Mouse (Mus musculus) limb, embryonic 15.5 days (tissue): ENCODE measurements around the gene Mxd4. TPM values are rescaled to one million over a fixed set of nuclear protein-coding genes. Genes with fewer than 3 reads are reported as not detected.

ENCODE experiments used
- ATAC-seq: fragments of 200-750 bp; cut with Nextera tagmentation; 2 replicates; pipeline ENCODE4 v1.8.0; 2017; ENCODE audit warnings: low read depth, moderate TSS enrichment; ENCODE audit not compliant: insufficient number of reproducible peaks, low FRiP score, low TSS enrichment
- H3K27ac ChIP-seq: fragments of 300-500 bp; sonication (generic); 2 replicates; pipeline ENCODE4 v1.5.1; 2015; ENCODE audit warnings: moderate library complexity, mild to moderate bottlenecking, inconsistent platforms
- H3K27me3 ChIP-seq: fragments of 300-500 bp; sonication (generic); 2 replicates; pipeline ENCODE4 v1.6.1; 2015; ENCODE audit warnings: inconsistent platforms
- H3K36me3 ChIP-seq: fragments of 300-500 bp; sonication (generic); 2 replicates; pipeline ENCODE4 v1.6.1; 2015; ENCODE audit warnings: inconsistent platforms
- H3K4me1 ChIP-seq: fragments of 300-500 bp; sonication (generic); 2 replicates; pipeline ENCODE4 v1.6.1; 2015; ENCODE audit warnings: inconsistent platforms
- H3K4me2 ChIP-seq: fragments of 300-500 bp; sonication (generic); 2 replicates; pipeline ENCODE4 v1.6.1; 2015; ENCODE audit warnings: mild to moderate bottlenecking, inconsistent platforms
- H3K4me3 ChIP-seq: fragments of 300-500 bp; sonication (generic); 2 replicates; pipeline ENCODE4 v1.5.1; 2015; ENCODE audit warnings: mild to moderate bottlenecking, inconsistent platforms
- H3K9ac ChIP-seq: fragments of 300-500 bp; sonication (generic); 2 replicates; pipeline ENCODE4 v1.6.1; 2015; ENCODE audit warnings: inconsistent platforms
- H3K9me3 ChIP-seq: fragments of 300-500 bp; sonication (generic); 2 replicates; pipeline ENCODE4 v1.6.1; 2016; ENCODE audit warnings: inconsistent platforms
- WGBS: fragments of 180-500 bp; shearing (Covaris S2); methylation state at CpG from one replicate; pipeline ENCODE4 v1.1.7; 2015; 5-methylcytosine and 5-hydroxymethylcytosine counted together
- polyA plus RNA-seq: library from polyadenylated mRNA; unstranded; fragments of >200 nt; fragmentation: Nextera tagmentation; extraction: Ambion mirVana; gene quantifications from 2 replicates; pipeline ENCODE4 v1.2.1, GENCODE M21; 2015

Mxd4 gene
- polyA plus RNA-seq, 1 experiment from 2014 or later, result 42.4 TPM

- 64% methylated on average over 5 of the region's 5 CpGs for WGBS
- no peak overlapping the region for H3K4me3 ChIP-seq
- H3K9me3 ChIP-seq, result no peaks in the 10 kb centered on the region
- H3K36me3 ChIP-seq, result peaks cover 44% of the 10 kb centered on the region
- H3K4me2 ChIP-seq, result no peak overlapping the region
- peaks cover 52% of the 10 kb centered on the region for H3K4me1 ChIP-seq
- H3K27me3 ChIP-seq, result no peaks in the 10 kb centered on the region
- ATAC-seq, result no peak
- H3K27ac ChIP-seq, result no peak overlapping the region
- no peak overlapping the region for H3K9ac ChIP-seq
Measured at GRCm38 (mm10) chr5:34183156-34183880, 4.2 kb downstream of the Mxd4 start.

GRCm38 (mm10) chr5:34182486-34182885 lies 5.0 kb downstream of the Mxd4 start:
- no peak for ATAC-seq
- Histone ChIP-seq H3K4me3 (no peak overlapping the region), H3K27ac (no peak overlapping the region), H3K4me2 (no peak overlapping the region), H3K36me3 (peaks cover 52% of the 10 kb centered on the region), H3K9me3 (no peaks in the 10 kb centered on the region), H3K27me3 (no peaks in the 10 kb centered on the region), H3K4me1 (peaks cover 49% of the 10 kb centered on the region), H3K9ac (no peak overlapping the region)
- WGBS, result 67% methylated on average over 3 of the region's 3 CpGs

GRCm38 (mm10) chr5:34177821-34178220 lies 9.7 kb downstream of the Mxd4 start:
- WGBS, result 92% methylated on average over 4 of the region's 4 CpGs

GRCm38 (mm10) chr5:34177091-34177490 lies 10.4 kb downstream of the Mxd4 start:
- H3K4me1 ChIP-seq, result 0 out of 2 replicates have a peak, but pooled peaks cover 4% of the 10 kb centered on the region
- H3K9ac ChIP-seq, result no peak overlapping the region
- H3K4me2 ChIP-seq, result no peak overlapping the region
- no peak for ATAC-seq
- H3K4me3 ChIP-seq, result no peak overlapping the region
- 89% methylated on average over 2 of the region's 2 CpGs for WGBS
- no peaks in the 10 kb centered on the region for H3K9me3 ChIP-seq
- peaks cover 90% of the 10 kb centered on the region for H3K36me3 ChIP-seq
- H3K27me3 ChIP-seq, result no peaks in the 10 kb centered on the region
- no peak overlapping the region for H3K27ac ChIP-seq

More at GRCm38 (mm10) chr5:34177821-34178220, 9.7 kb downstream of the Mxd4 start:
- no peaks in the 10 kb centered on the region for H3K9me3 ChIP-seq
- peaks cover 93% of the 10 kb centered on the region for H3K36me3 ChIP-seq
- no peak for ATAC-seq
- no peak overlapping the region for H3K4me2 ChIP-seq
- no peaks in the 10 kb centered on the region for H3K27me3 ChIP-seq
- peaks cover 9% of the 10 kb centered on the region for H3K4me1 ChIP-seq
- no peak overlapping the region for H3K27ac ChIP-seq
- H3K9ac ChIP-seq, result no peak overlapping the region
- H3K4me3 ChIP-seq, result no peak overlapping the region

- no peak for ATAC-seq
- WGBS, result 82% methylated on average over 10 of the region's 10 CpGs
- Histone ChIP-seq H3K4me2 (no peak overlapping the region), H3K4me1 (0 out of 2 replicates have a peak, but pooled peaks cover 1% of the 10 kb centered on the region), H3K36me3 (peaks cover 86% of the 10 kb centered on the region), H3K9me3 (no peaks in the 10 kb centered on the region), H3K27ac (no peak overlapping the region), H3K4me3 (no peak overlapping the region), H3K27me3 (no peaks in the 10 kb centered on the region), H3K9ac (no peak overlapping the region)
Measured at GRCm38 (mm10) chr5:34176691-34177090, 10.8 kb downstream of the Mxd4 start.

- no peak overlapping the region for H3K4me2 ChIP-seq
- H3K27ac ChIP-seq, result no peak overlapping the region
- H3K27me3 ChIP-seq, result no peaks in the 10 kb centered on the region
- peaks cover 75% of the 10 kb centered on the region for H3K36me3 ChIP-seq
- no peak overlapping the region for H3K9ac ChIP-seq
- ATAC-seq, result no peak
- WGBS, result 21% methylated on average over 5 of the region's 5 CpGs
- H3K4me3 ChIP-seq, result no peak overlapping the region
- no peaks in the 10 kb centered on the region for H3K9me3 ChIP-seq
- no peaks in the 10 kb centered on the region for H3K4me1 ChIP-seq
Measured at GRCm38 (mm10) chr5:34175403-34175694, 12.2 kb downstream of the Mxd4 start.

- H3K4me3 ChIP-seq, result no peak overlapping the region
- peaks cover 3% of the 10 kb centered on the region; the same call in 1 of the 2 replicates for H3K4me1 ChIP-seq
- WGBS, result 75% methylated on average over 5 of the region's 5 CpGs
- H3K9me3 ChIP-seq, result no peaks in the 10 kb centered on the region
- ATAC-seq, result no peak
- H3K36me3 ChIP-seq, result peaks cover 69% of the 10 kb centered on the region
- H3K4me2 ChIP-seq, result no peak overlapping the region
- no peak overlapping the region for H3K27ac ChIP-seq
- H3K9ac ChIP-seq, result no peak overlapping the region
- H3K27me3 ChIP-seq, result no peaks in the 10 kb centered on the region
Measured at GRCm38 (mm10) chr5:34174550-34175402, 12.7 kb downstream of the Mxd4 start.

- no peak overlapping the region for H3K27ac ChIP-seq
- peaks cover 62% of the 10 kb centered on the region for H3K36me3 ChIP-seq
Measured at GRCm38 (mm10) chr5:34174021-34174420, 13.5 kb downstream of the Mxd4 start.

GRCm38 (mm10) chr5:34170726-34171125 lies 16.8 kb downstream of the Mxd4 start:
- 76% methylated on average over 4 of the region's 4 CpGs for WGBS
- ATAC-seq, result no peak
- Histone ChIP-seq H3K4me3 (no peak overlapping the region), H3K4me1 (peaks cover 8% of the 10 kb centered on the region; the same call in 1 of the 2 replicates), H3K27ac (no peak overlapping the region), H3K9ac (no peak overlapping the region), H3K36me3 (peaks cover 31% of the 10 kb centered on the region), H3K9me3 (no peaks in the 10 kb centered on the region), H3K4me2 (no peak overlapping the region), H3K27me3 (no peaks in the 10 kb centered on the region)

More at GRCm38 (mm10) chr5:34174021-34174420, 13.5 kb downstream of the Mxd4 start:
- Histone ChIP-seq H3K4me2 (no peak overlapping the region), H3K4me3 (no peak overlapping the region), H3K9ac (no peak overlapping the region), H3K27me3 (no peaks in the 10 kb centered on the region), H3K9me3 (no peaks in the 10 kb centered on the region), H3K4me1 (peaks cover 5% of the 10 kb centered on the region; the same call in 1 of the 2 replicates)
- 76% methylated on average over 2 of the region's 2 CpGs for WGBS
- no peak for ATAC-seq

- Histone ChIP-seq H3K4me2 (peak overlapping the region; percentile 61), H3K4me1 (peaks cover 8% of the 10 kb centered on the region; the same call in 1 of the 2 replicates), H3K9me3 (no peaks in the 10 kb centered on the region), H3K36me3 (peaks cover 25% of the 10 kb centered on the region), H3K27ac (peak overlapping the region; percentile 88), H3K4me3 (peak overlapping the region; percentile 80), H3K9ac (peak overlapping the region; percentile 42; the same call in 1 of the 2 replicates), H3K27me3 (no peaks in the 10 kb centered on the region)
- 80% methylated on average over 3 of the region's 3 CpGs for WGBS
- ATAC-seq, result no peak
Measured at GRCm38 (mm10) chr5:34169954-34170353, 17.6 kb downstream of the Mxd4 start.

GRCm38 (mm10) chr5:34168950-34169891 lies 18.3 kb downstream of the Mxd4 start, which contains the start of the genes Poln and Haus3:
Poln (minus strand) TSS chr5:34169448.
Haus3 (minus strand) TSS chr5:34169527.
- peaks cover 8% of the 10 kb centered on the region; the same call in 1 of the 2 replicates for H3K4me1 ChIP-seq
- ATAC-seq, result peak; percentile 100
- under 1% methylated on average over 57 of the region's 57 CpGs for whole genome bisulfite sequencing
- H3K9me3 ChIP-seq, result no peaks in the 10 kb centered on the region
- H3K27me3 ChIP-seq, result no peaks in the 10 kb centered on the region
- peak within 1 kb of the TSS; percentile 88 for H3K27ac ChIP-seq
- peak within 1 kb of the TSS; percentile 80 for H3K4me3 ChIP-seq
- H3K36me3 ChIP-seq, result peaks cover 19% of the 10 kb centered on the region
- peak within 1 kb of the TSS; percentile 71 for H3K9ac ChIP-seq
- H3K4me2 ChIP-seq, result peak within 1 kb of the TSS; percentile 61
